Mouse (Mus musculus): ENCODE results near the gene Tesk1.

- TF ChIP-seq EP300 (IDR thresholded peaks at IDR 0.05; ENCODE audit: low read depth) (no peak), CTCF (IDR thresholded peaks at IDR 0.05; ENCODE audit: low read depth) (no peak)
Observed at GRCm38 (mm10) chr4:43497405-43497804, 55.7 kb downstream of the Tesk1 start.
